Mouse (Mus musculus) forebrain, embryonic 12.5 days (tissue): ENCODE measurements around the gene Nrtn. TPM values are rescaled to one million over a fixed set of nuclear protein-coding genes. Genes with fewer than 3 reads are reported as not detected.

Experiments used
- ATAC-seq: fragments of 200-750 bp; cut with Nextera tagmentation; 2 replicates; pipeline ENCODE4 v1.8.0; 2017; ENCODE audit warnings: moderate TSS enrichment; ENCODE audit not compliant: low FRiP score
- H3K27ac ChIP-seq: fragments of 300-500 bp; sonication (generic); 2 replicates; pipeline ENCODE4 v1.5.1; 2016; ENCODE audit warnings: mild to moderate bottlenecking
- H3K27me3 ChIP-seq: fragments of 300-500 bp; sonication (generic); 2 replicates; pipeline ENCODE4 v1.6.1; 2016; ENCODE audit warnings: mild to moderate bottlenecking
- H3K36me3 ChIP-seq: fragments of 300-500 bp; sonication (generic); replicated peaks from 2 replicates; pipeline ENCODE4 v1.6.1; 2016; ENCODE audit warnings: mild to moderate bottlenecking
- H3K4me1 ChIP-seq: fragments of 300-500 bp; sonication (generic); 2 replicates; pipeline ENCODE4 v1.6.1; 2016
- H3K4me2 ChIP-seq: fragments of 300-500 bp; sonication (generic); 2 replicates; pipeline ENCODE4 v1.6.1; 2016; ENCODE audit warnings: mild to moderate bottlenecking, moderate library complexity
- H3K4me3 ChIP-seq: fragments of 300-500 bp; sonication (generic); replicated peaks from 2 replicates; pipeline ENCODE4 v1.5.1; 2016; ENCODE audit warnings: mild to moderate bottlenecking
- H3K9ac ChIP-seq: fragments of 300-500 bp; sonication (generic); 2 replicates; pipeline ENCODE4 v1.6.1; 2016; ENCODE audit warnings: mild to moderate bottlenecking
- H3K9me3 ChIP-seq: fragments of 300-500 bp; sonication (generic); 2 replicates; pipeline ENCODE4 v1.6.1; 2016
- WGBS: fragments of 180-500 bp; shearing (Covaris S2); methylation state at CpG from one replicate; pipeline ENCODE4 v1.1.7; 2016; 5-methylcytosine and 5-hydroxymethylcytosine counted together
- polyA plus RNA-seq: library from polyadenylated mRNA; unstranded; fragments of >200 nt; fragmentation: Nextera tagmentation; extraction: Ambion mirVana; gene quantifications from 2 replicates; pipeline ENCODE4 v1.2.1, GENCODE M21; 2016

Gene Nrtn
- polyA plus RNA-seq, 1 experiment from 2014 or later = 5.9 TPM

- Histone ChIP-seq H3K36me3 (no peaks in the 10 kb centered on the region), H3K27ac (no peak overlapping the region), H3K4me3 (no peak overlapping the region), H3K4me1 (peaks cover 34% of the 10 kb centered on the region), H3K9ac (no peak overlapping the region), H3K9me3 (no peaks in the 10 kb centered on the region), H3K4me2 (peak overlapping the region; percentile 93), H3K27me3 (peaks cover 84% of the 10 kb centered on the region)
- ATAC-seq = no peak
- WGBS = 6% methylated on average over 12 of the region's 12 CpGs
These were observed 802 bp upstream of the Nrtn start for GRCm38 (mm10) chr17:56758132-56758531.

GRCm38 (mm10) chr17:56756703-56757399 lies 479 bp downstream of the Nrtn start:
- H3K4me2 ChIP-seq = peak overlapping the region; percentile 93
- peaks cover 97% of the 10 kb centered on the region for H3K27me3 ChIP-seq
- peak; percentile 9; the same call in 1 of the 2 replicates for ATAC-seq
- no peak overlapping the region for H3K27ac ChIP-seq
- under 1% methylated on average over 51 of the region's 51 CpGs for WGBS
- H3K4me1 ChIP-seq = peaks cover 23% of the 10 kb centered on the region
- H3K36me3 ChIP-seq = no peaks in the 10 kb centered on the region
- H3K9ac ChIP-seq = peak overlapping the region; percentile 59
- peak overlapping the region; percentile 45 for H3K4me3 ChIP-seq
- H3K9me3 ChIP-seq = no peaks in the 10 kb centered on the region

GRCm38 (mm10) chr17:56754271-56755185 lies 2.8 kb downstream of the Nrtn start:
- Histone ChIP-seq H3K4me3 (no peak overlapping the region), H3K27ac (no peak overlapping the region), H3K9ac (no peak overlapping the region), H3K36me3 (no peaks in the 10 kb centered on the region), H3K4me1 (peaks cover 24% of the 10 kb centered on the region), H3K9me3 (no peaks in the 10 kb centered on the region), H3K4me2 (no peak overlapping the region), H3K27me3 (peaks cover 98% of the 10 kb centered on the region)
- 15% methylated on average over 36 of the region's 36 CpGs for WGBS
- ATAC-seq = no peak

- Histone ChIP-seq H3K27me3 (peaks cover 93% of the 10 kb centered on the region), H3K36me3 (no peaks in the 10 kb centered on the region), H3K4me2 (no peak overlapping the region), H3K9me3 (no peaks in the 10 kb centered on the region), H3K4me1 (peaks cover 20% of the 10 kb centered on the region), H3K27ac (no peak overlapping the region), H3K4me3 (no peak overlapping the region), H3K9ac (no peak overlapping the region)
- no peak for ATAC-seq
- 21% methylated on average over 15 of the region's 15 CpGs for WGBS
These were observed 3.9 kb downstream of the Nrtn start for GRCm38 (mm10) chr17:56753452-56753851.

- peak overlapping the region; percentile 35 for H3K4me3 ChIP-seq
- no peak overlapping the region for H3K27ac ChIP-seq
- WGBS = 23% methylated on average over 71 of the region's 71 CpGs
- H3K4me1 ChIP-seq = peaks cover 8% of the 10 kb centered on the region; the same call in 1 of the 2 replicates
- peak; percentile 79 for ATAC-seq
- H3K9me3 ChIP-seq = no peaks in the 10 kb centered on the region
- H3K27me3 ChIP-seq = peaks cover 83% of the 10 kb centered on the region
- no peaks in the 10 kb centered on the region for H3K36me3 ChIP-seq
- H3K4me2 ChIP-seq = peak overlapping the region; percentile 44
- H3K9ac ChIP-seq = no peak overlapping the region
These were observed 5.8 kb downstream of the Nrtn start for GRCm38 (mm10) chr17:56751404-56752072.

- no peaks in the 10 kb centered on the region for H3K4me1 ChIP-seq
- no peaks in the 10 kb centered on the region for H3K36me3 ChIP-seq
- H3K27me3 ChIP-seq = peaks cover 23% of the 10 kb centered on the region; the same call in 1 of the 2 replicates
- H3K9me3 ChIP-seq = no peaks in the 10 kb centered on the region
- H3K4me2 ChIP-seq = no peak overlapping the region
- ATAC-seq = no peak
- WGBS = 67% methylated on average over 5 of the region's 5 CpGs
- no peak overlapping the region for H3K27ac ChIP-seq
- no peak overlapping the region for H3K9ac ChIP-seq
- no peak overlapping the region for H3K4me3 ChIP-seq
These were observed 13.2 kb downstream of the Nrtn start for GRCm38 (mm10) chr17:56744173-56744572.

- no peak for ATAC-seq
- Histone ChIP-seq H3K9me3 (no peaks in the 10 kb centered on the region), H3K4me3 (no peak overlapping the region), H3K4me2 (no peak overlapping the region), H3K36me3 (no peaks in the 10 kb centered on the region), H3K27me3 (peaks cover 24% of the 10 kb centered on the region), H3K27ac (no peak overlapping the region), H3K9ac (no peak overlapping the region), H3K4me1 (no peaks in the 10 kb centered on the region)
- 79% methylated on average over 17 of the region's 17 CpGs for WGBS
These were observed 16.6 kb downstream of the Nrtn start for GRCm38 (mm10) chr17:56740788-56741160.

- 83% methylated on average over 16 of the region's 17 CpGs for WGBS
- Histone ChIP-seq H3K36me3 (no peaks in the 10 kb centered on the region), H3K27ac (no peak overlapping the region), H3K4me2 (no peak overlapping the region), H3K27me3 (peaks cover 24% of the 10 kb centered on the region), H3K4me3 (no peak overlapping the region), H3K9ac (no peak overlapping the region), H3K9me3 (no peaks in the 10 kb centered on the region), H3K4me1 (no peaks in the 10 kb centered on the region)
- no peak for ATAC-seq
These were observed 17.1 kb downstream of the Nrtn start for GRCm38 (mm10) chr17:56740118-56740787.

GRCm38 (mm10) chr17:56738221-56738620 lies 19.1 kb downstream of the Nrtn start:
- Histone ChIP-seq H3K36me3 (no peaks in the 10 kb centered on the region), H3K4me2 (no peak overlapping the region), H3K9ac (no peak overlapping the region), H3K4me1 (no peaks in the 10 kb centered on the region), H3K4me3 (no peak overlapping the region), H3K27me3 (peaks cover 25% of the 10 kb centered on the region), H3K27ac (no peak overlapping the region), H3K9me3 (no peaks in the 10 kb centered on the region)
- ATAC-seq = no peak
- 82% methylated on average over 10 of the region's 10 CpGs for WGBS

GRCm38 (mm10) chr17:56736534-56736933 lies 20.8 kb downstream of the Nrtn start:
- no peaks in the 10 kb centered on the region for H3K36me3 ChIP-seq
- no peak overlapping the region for H3K27ac ChIP-seq

GRCm38 (mm10) chr17:56729656-56730055 lies 27.7 kb downstream of the Nrtn start:
- Histone ChIP-seq H3K27me3 (peaks cover 8% of the 10 kb centered on the region; the same call in 1 of the 2 replicates), H3K9ac (no peak overlapping the region), H3K4me3 (no peak overlapping the region), H3K4me2 (no peak overlapping the region), H3K4me1 (peaks cover 24% of the 10 kb centered on the region), H3K27ac (no peak overlapping the region), H3K9me3 (no peaks in the 10 kb centered on the region), H3K36me3 (peaks cover 3% of the 10 kb centered on the region; the same call in 1 of the 2 replicates)
- no peak for ATAC-seq
- WGBS = 35% methylated on average over 2 of the region's 2 CpGs

More at GRCm38 (mm10) chr17:56736534-56736933, 20.8 kb downstream of the Nrtn start:
- H3K9me3 ChIP-seq = no peaks in the 10 kb centered on the region
- 47% methylated on average over 8 of the region's 8 CpGs for WGBS
- no peak for ATAC-seq
- H3K4me2 ChIP-seq = no peak overlapping the region
- H3K9ac ChIP-seq = no peak overlapping the region
- H3K27me3 ChIP-seq = peaks cover 22% of the 10 kb centered on the region
- no peak overlapping the region for H3K4me3 ChIP-seq
- no peaks in the 10 kb centered on the region for H3K4me1 ChIP-seq
